Mouse (Mus musculus): ENCODE measurements around the gene Pkm. TPM values are rescaled to one million over a fixed set of nuclear protein-coding genes. Genes with fewer than 3 reads are reported as not detected.

Gene Pkm
- 1,370 TPM for polyA plus RNA-seq (2015; fragmentation: Illumina TruSeq; extraction: RNeasy Lipid Tissue Mini Kit (QIAGEN cat#74804); ENCODE audit: low read depth, low replicate concordance)

GRCm38 (mm10) chr9:59655958-59656634, at the start of gene Pkm:
Gene Pkm (plus strand): TSS chr9:59656368.

GRCm38 (mm10) chr9:59616622-59617306, 39.4 kb upstream of the Pkm start, which contains the start of gene Parp6:
Gene Parp6 (plus strand): TSS chr9:59617284.

GRCm38 (mm10) chr9:59679678-59680533, 23.7 kb downstream of the Pkm start, which contains the start of gene Gramd2:
Gene Gramd2 (plus strand): TSS chr9:59680144.

Other genes with a start within 250 kb of the Pkm start
- gene Arih1, start 169.8 kb upstream of the Pkm start, polyA plus RNA-seq (2015; fragmentation: Illumina TruSeq; extraction: RNeasy Lipid Tissue Mini Kit (QIAGEN cat#74804); ENCODE audit: low read depth, low replicate concordance): 58.7 TPM
- 60.8 TPM for gene Hexa, start 116.8 kb upstream of the Pkm start, polyA plus RNA-seq (2015; fragmentation: Illumina TruSeq; extraction: RNeasy Lipid Tissue Mini Kit (QIAGEN cat#74804); ENCODE audit: low read depth, low replicate concordance)
- gene Tmem202, start 116.5 kb upstream of the Pkm start, polyA plus RNA-seq (2015; fragmentation: Illumina TruSeq; extraction: RNeasy Lipid Tissue Mini Kit (QIAGEN cat#74804); ENCODE audit: low read depth, low replicate concordance): 5.1 TPM
- gene Celf6, start 78.5 kb upstream of the Pkm start, polyA plus RNA-seq (2015; fragmentation: Illumina TruSeq; extraction: RNeasy Lipid Tissue Mini Kit (QIAGEN cat#74804); ENCODE audit: low read depth, low replicate concordance): 18.1 TPM
- gene Parp6, start 39.1 kb upstream of the Pkm start, polyA plus RNA-seq (2015; fragmentation: Illumina TruSeq; extraction: RNeasy Lipid Tissue Mini Kit (QIAGEN cat#74804); ENCODE audit: low read depth, low replicate concordance): 119 TPM
- 9.4 TPM for gene Gramd2, start 23.8 kb downstream of the Pkm start, polyA plus RNA-seq (2015; fragmentation: Illumina TruSeq; extraction: RNeasy Lipid Tissue Mini Kit (QIAGEN cat#74804); ENCODE audit: low read depth, low replicate concordance)
- 9.9 TPM for gene Senp8, start 94.3 kb downstream of the Pkm start, polyA plus RNA-seq (2015; fragmentation: Illumina TruSeq; extraction: RNeasy Lipid Tissue Mini Kit (QIAGEN cat#74804); ENCODE audit: low read depth, low replicate concordance)
- gene Myo9a, start 94.5 kb downstream of the Pkm start, polyA plus RNA-seq (2015; fragmentation: Illumina TruSeq; extraction: RNeasy Lipid Tissue Mini Kit (QIAGEN cat#74804); ENCODE audit: low read depth, low replicate concordance): 26.6 TPM

All from brain, adult 10 weeks (tissue).